ENCODE assay signal across 27 mouse cellular contexts in genomic region chr10:67839156-67839555, GRCm38 (mm10).
DNase-seq lines count a peak whose midpoint lies in the region; ATAC-seq and TF ChIP-seq lines count a peak whose summit lies in the region.
"Had no signal": no experiment of that assay in that cellular context is flagged by ENCODE, and none has a peak within 500 bp of the region (broad histone marks: within the 10 kb centered on the region; RNA-seq: fewer than 3 reads in every experiment).

No protein-coding gene starts in this region.

- H3K9me3 ChIP-seq in heart, embryonic 11.5 days (replicated peaks; ENCODE audit: control insufficient read depth, low read length), result 0 out of 2 replicates have a peak, but pooled peaks cover 2% of the 10 kb centered on the region
- H3K9me3 ChIP-seq: forebrain, embryonic 15.5 days; hindbrain, embryonic 10.5 days; hindbrain, embryonic 15.5 days; lung, embryonic 15.5 days had no signal

- no peak overlapping the region for H3K4me2 ChIP-seq in heart, embryonic 11.5 days
- H3K4me2 ChIP-seq: forebrain, embryonic 15.5 days; hindbrain, embryonic 15.5 days; lung, embryonic 15.5 days; midbrain, embryonic 11.5 days had no signal

- H3K4me1 ChIP-seq in heart, embryonic 11.5 days (ENCODE audit: control insufficient read depth, insufficient read depth, low read length), result no peaks in the 10 kb centered on the region
- H3K4me1 ChIP-seq: forebrain, embryonic 15.5 days; hindbrain, embryonic 10.5 days; hindbrain, embryonic 15.5 days; lung, embryonic 15.5 days had no signal

- peak; percentile 51 for DNase-seq in gastrocnemius, adult 2 months
- DNase-seq in gastrocnemius, postnatal 4 days (ENCODE audit: low spot score in 2 of 2), result no peak
- peak; percentile 16 to 18 for DNase-seq in heart, postnatal 14 days
- DNase-seq in gastrocnemius, adult 8-10 months (ENCODE audit: low spot score in 2 of 2), result peak; percentile 6 to 32
- no peak for DNase-seq in left cerebral cortex, adult 9 months (ENCODE audit: low spot score in 2 of 2)
- DNase-seq in lung, adult 18-20 months, result no peak
- DNase-seq: adrenal gland, adult 8-10 months; cerebellum, adult 2 months; cerebellum, postnatal 14 days; kidney, adult 11 months; kidney, postnatal 14 days; layer of hippocampus, adult 9-11 months; liver; right cerebral cortex, postnatal 25 days; thymus, adult 18-20 months; thymus, postnatal 25 days had no signal

- no peak overlapping the region for H3K9ac ChIP-seq in heart, embryonic 11.5 days (ENCODE audit: low read depth, low read length)
- H3K9ac ChIP-seq: forebrain, embryonic 15.5 days; hindbrain, embryonic 15.5 days; liver, embryonic 14.5 days; lung, embryonic 15.5 days had no signal

- no peaks in the 10 kb centered on the region for H3K27me3 ChIP-seq in heart, embryonic 11.5 days (ENCODE audit: control insufficient read depth, insufficient read depth, low read length)
- H3K27me3 ChIP-seq: forebrain, embryonic 15.5 days; hindbrain, embryonic 15.5 days; lung, embryonic 15.5 days had no signal

- H3K27ac ChIP-seq in gastrocnemius, adult 2 months, result no peak overlapping the region
- no peak overlapping the region for H3K27ac ChIP-seq in heart, embryonic 11.5 days (ENCODE audit: low read depth, low read length)
- H3K27ac ChIP-seq: forebrain, embryonic 15.5 days; hindbrain, embryonic 10.5 days; hindbrain, embryonic 15.5 days; liver, embryonic 14.5 days; lung, embryonic 15.5 days; stomach, postnatal 0 days had no signal

- intact Hi-C loops in gastrocnemius, adult 2 months (cut with DNase I), result no loop called here
- intact Hi-C loops in heart, postnatal 14 days (cut with DNase I), result no loop called here

- no peak overlapping the region for H3K4me3 ChIP-seq in gastrocnemius, adult 2 months
- H3K4me3 ChIP-seq in heart, embryonic 11.5 days (ENCODE audit: low read depth, low read length), result no peak overlapping the region
- H3K4me3 ChIP-seq: forebrain, embryonic 15.5 days; hindbrain, embryonic 10.5 days; hindbrain, embryonic 15.5 days; lung, embryonic 15.5 days had no signal

- no peaks in the 10 kb centered on the region for H3K36me3 ChIP-seq in heart, embryonic 11.5 days (ENCODE audit: control insufficient read depth, insufficient read depth, low read length)
- H3K36me3 ChIP-seq: forebrain, embryonic 15.5 days; hindbrain, embryonic 10.5 days; hindbrain, embryonic 15.5 days; lung, embryonic 15.5 days had no signal

- WGBS in heart, embryonic 11.5 days (ENCODE audit: insufficient replicate concordance), result 71% methylated on average over 3 of the region's 3 CpGs

- TF ChIP-seq CTCF in gastrocnemius, adult 2 months (IDR thresholded peaks at IDR 0.05), result no peak

- ATAC-seq in heart, embryonic 11.5 days (replicated peaks; ENCODE audit: insufficient number of reproducible peaks, low FRiP score, low TSS enrichment), result no peak
- ATAC-seq: CD4-positive, CD25-positive, alpha-beta regulatory T cell, adult 4 months; forebrain, embryonic 15.5 days; inflammation-experienced regulatory T-cells, adult 6 months; midbrain, embryonic 16.5 days had no signal

Comparison
In these comparisons a context has a peak if more than half of its experiments do, and no peak if none do; other contexts are left out.
1. DNase-seq: peak in gastrocnemius, adult 2 months (single experiment), heart, postnatal 14 days (2 of 2) and gastrocnemius, adult 8-10 months (2 of 2); none in gastrocnemius, postnatal 4 days (0 of 2), left cerebral cortex, adult 9 months (0 of 2) and lung, adult 18-20 months (0 of 2).